Mouse (Mus musculus): ENCODE measurements around the gene Cdkl1.

The Cdkl1 gene

DNA sequence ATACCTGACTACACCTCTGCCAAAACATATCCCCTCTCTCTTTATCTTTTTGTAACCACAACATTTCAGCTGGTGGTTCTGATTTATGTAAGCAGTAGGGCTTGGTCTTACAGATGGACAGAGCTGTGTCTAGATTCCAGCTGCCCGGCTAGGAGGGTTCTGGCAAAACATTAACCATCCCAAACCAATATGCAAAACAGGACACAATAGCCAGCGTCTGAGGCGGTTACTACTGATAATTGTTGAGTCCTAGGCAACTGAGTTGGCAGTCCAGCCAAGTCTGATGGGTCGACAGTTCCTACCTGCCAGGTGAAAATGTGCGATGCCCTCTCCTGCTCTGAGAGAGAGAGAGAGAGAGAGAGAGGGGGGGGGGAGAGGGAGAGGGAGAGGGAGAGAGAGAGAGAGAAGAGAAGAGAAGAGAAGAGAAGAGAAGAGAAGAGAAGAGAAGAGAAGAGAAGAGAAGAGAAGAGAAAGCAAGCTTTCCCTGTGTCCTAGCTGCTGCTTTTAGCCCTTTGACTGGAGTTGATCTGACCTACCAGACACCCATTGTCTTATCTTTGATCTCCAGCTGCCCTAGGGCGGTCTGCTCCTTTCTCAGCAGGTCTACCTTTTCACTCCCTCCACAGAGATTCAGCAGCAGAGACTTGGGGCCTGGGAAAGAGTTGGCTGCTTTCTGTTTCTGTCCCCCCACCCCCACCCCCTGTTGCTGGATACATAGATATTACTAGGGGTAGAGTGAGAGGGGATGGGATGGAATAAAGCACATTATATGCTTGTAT lies 7.6 kb downstream of the Cdkl1 start:
- DNase-seq (ENCODE audit: low read depth, low spot score), result no peak

DNA sequence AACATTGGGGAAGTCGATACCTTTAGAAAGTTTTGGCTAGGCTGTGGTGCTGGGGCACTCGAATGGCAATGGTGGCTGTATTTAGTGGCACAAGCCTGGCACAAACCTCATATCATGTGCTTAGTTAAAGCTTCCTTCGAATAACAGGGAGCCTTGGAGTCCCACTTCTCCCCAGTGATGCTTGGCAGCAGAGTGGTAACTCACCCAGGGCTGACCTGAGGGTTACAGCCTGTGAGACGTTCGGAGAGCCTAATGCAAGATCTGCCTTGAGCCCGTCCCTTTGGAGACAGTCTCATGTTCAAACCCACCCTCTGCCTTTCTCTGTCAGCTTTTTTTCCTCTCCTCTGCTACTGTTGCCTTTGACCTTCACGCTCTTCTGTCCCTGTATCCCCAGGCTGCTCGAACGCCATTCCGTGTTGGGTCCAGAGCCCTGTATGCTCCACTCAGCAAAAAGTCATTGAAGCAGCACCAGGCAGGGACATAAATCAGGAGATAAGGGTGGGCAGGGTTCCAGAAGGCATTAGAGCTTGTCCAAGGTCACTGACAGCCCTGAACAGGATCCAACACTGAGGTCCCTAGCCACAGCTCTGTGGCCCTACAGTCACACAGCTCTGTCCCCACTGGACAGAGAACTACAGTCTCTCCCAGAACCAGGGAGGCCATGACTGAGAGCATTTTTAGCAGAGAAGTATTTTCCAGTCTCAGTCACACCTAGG lies 9.0 kb downstream of the Cdkl1 start:
- DNase-seq (ENCODE audit: low read depth, low spot score), result no peak

DNA sequence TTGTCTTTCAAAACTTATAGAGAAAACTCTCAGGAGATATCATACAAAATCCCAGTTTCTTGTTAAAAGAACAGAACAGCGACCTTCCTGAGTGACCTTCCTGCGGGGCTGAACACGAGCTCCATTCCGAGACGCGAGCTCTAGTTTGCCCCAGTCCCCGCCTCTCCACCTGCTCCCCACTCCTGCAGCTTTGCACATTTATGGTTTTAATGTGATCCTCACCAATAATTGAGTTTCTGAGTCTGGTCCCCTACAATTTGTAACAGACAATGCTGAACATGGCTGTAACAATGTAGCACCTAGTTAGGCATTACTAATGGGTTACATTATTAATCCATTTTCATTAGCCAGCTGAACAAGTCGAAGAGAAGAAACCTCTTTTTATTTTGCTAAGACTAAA lies 9.6 kb downstream of the Cdkl1 start:
- no peak for DNase-seq (ENCODE audit: low read depth, low spot score)

DNA sequence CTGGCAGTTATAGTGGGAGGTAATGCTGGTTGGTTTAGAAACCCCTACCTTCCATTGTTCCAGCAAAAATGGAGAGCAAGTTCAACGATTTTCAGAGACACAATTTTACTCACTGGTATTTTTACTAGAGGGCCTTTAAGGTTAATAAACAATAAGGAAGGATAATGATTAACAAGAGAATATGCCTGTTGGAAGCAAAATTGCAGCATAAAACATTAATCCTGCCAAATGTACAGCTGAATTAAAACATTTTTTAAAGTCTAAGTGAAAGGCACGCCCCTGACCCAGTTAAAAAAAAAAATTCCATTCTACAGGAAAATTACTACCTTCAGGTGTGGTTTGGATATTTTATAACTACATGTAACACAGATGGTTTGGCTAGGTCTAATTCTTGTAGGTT lies 13.1 kb downstream of the Cdkl1 start:
- no peak for DNase-seq (ENCODE audit: low read depth, low spot score)

DNA sequence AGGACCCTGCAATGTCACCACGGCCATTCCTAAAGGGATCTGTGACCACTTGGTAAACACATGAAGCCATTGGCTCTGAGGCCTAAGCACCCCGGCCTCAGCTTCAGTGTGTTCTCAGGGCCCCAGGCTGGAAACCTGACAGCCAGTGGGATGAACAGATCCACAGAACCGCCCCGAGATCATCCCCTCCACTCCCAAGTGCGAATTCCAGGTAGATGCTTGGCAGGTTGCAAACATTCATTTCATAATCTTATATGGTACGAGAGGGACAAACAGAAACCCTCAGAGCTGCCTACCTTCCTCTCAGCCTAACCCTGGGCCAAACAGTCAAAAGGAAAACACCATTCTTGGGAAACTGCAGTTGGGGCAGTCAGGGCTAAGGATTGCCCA lies 13.7 kb downstream of the Cdkl1 start:
- DNase-seq (ENCODE audit: low read depth, low spot score), result no peak

DNA sequence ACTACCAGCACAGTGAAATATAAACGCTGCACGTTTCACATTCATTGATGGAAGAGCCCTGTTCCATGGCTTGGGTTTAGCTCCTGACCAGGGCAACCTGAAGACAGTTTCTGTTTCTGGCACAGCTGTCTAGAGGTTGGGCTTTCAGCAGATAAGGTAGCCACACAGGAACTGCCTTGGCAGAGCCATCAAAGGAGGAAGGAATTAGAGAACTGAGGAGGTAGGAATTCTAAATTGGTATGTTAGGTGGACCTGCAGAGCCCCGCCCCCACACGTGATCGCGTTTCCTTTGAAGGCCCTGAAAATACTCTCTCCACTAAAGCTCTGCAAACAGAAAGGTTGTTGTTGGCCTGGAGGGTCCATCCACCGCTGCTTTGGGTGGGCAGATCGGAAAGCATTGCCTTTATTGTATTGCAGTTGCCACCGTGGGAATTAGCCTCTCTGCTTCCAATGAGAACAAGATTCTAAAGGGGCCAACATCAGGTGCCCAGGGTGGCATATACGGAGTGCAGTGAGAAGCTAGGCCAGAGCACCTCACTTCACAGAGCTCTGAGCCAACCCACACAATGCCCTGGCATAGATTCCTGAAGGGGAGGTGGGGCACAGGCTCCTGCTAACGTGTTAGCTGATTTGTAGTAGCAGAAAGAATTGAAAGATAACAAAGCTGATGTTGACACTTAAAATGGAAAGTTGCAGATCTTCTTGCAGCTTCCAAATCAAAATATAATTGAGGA lies 14.3 kb downstream of the Cdkl1 start:
- no peak for DNase-seq (ENCODE audit: low read depth, low spot score)

DNA sequence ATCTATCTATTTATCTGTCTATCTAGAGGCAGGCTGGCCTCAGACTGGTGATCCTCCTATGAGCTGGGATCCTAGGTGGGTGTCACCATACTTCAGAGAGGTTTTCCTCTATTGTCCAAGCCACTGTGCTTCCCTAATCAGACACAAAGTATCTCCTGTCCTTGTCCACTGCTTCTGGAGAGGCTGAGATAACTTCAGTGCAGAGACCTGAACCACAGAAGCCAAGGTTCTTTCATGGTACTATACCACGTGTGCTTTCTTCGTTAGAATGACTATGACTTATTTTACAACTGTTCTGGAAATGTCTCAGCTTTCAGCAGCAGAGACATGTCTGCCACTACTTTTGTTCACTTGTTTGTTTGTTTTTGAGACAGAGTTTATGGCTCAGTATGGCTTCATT lies 22.2 kb downstream of the Cdkl1 start:
- DNase-seq (ENCODE audit: low read depth, low spot score), result no peak

DNA sequence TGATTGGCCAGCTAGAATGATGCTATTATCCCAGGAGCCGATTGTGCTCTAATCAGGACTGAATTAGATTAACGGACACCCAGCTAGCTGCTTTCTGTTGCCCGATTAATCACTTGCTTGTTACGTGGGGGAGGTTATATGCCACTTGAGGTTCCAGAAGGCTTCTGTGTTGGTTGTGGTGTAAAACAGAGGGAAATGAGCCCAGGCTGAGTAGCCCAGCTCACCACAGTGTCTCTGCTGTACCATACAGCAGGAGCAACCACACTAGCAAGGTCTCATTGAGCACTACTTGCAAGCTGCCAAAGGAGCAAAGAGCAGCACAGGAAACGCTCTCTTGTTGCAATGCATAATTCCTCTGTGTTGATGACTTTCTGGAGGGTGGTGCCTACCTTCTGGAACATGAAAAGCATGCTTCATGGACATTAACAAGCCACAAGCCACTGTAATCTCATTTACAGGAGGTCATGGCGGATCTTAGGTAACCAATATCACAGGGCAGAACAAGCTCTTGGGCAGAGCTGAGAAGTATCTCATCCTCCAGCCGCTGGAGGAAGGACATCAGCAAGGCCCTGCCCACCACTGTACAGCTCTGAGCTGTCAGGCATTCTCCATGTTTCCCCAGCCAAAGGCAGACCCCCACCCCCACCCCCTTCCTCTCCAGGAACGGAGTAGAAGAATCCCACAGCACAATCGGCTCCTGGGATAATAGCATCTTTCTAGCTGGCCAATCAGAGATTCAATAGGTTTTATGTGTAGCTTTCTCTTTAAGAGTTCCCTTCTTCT lies 23.4 kb downstream of the Cdkl1 start:
- DNase-seq (ENCODE audit: low read depth, low spot score), result no peak

DNA sequence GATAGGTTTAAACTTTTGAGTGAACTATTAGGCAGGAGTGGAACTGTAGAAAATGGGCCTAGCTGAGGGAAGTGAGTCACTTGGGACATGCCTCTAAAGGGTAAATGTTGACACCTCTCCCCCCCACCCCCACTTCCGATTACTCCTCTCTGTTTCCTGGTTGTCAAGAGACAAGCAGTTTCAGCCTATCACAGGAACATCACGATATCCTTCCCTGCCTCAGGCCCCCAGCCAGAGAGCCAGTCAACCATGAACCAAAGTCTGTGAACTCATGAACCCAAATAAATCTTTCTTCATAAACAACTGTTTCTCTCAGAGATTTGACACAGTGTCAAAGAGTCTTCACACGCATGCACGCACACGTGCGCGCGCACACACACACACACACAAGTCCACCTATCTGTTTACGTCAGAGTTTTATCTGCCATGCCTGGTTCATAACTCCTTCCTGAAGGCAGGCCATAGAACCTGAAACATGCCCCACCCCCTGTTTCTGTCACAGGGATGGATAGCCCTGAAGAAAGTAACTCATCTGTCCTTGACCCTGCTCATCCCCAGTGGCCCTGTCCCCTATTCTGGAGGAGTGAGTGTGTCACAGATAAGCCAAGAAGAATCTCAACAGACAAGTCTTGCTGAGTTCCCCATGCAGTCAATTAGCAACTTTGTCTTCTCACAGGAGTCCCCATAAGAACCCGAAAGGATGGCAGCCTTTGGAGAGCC lies 24.7 kb downstream of the Cdkl1 start:
- no peak for DNase-seq (ENCODE audit: low read depth, low spot score)

DNA sequence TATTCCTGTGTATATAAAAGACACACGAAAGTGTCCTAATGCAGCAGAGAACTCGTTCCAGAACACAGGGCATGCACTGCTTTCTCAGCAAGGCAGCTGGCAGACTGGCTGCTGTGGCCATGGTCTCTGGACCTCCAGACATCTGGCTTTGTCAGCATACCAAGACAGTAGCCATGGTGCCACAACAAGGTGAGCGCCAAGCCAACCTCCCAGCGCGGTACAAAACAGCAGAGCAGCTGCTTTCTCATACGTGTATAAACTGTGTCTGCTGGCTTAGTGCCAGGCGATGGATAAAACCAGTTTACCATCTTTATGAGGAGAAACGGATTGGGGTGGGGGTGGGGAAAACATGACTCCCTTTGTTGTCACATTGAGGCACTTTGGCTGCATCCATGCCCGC lies 25.5 kb downstream of the Cdkl1 start:
- DNase-seq (ENCODE audit: low read depth, low spot score), result no peak

DNA sequence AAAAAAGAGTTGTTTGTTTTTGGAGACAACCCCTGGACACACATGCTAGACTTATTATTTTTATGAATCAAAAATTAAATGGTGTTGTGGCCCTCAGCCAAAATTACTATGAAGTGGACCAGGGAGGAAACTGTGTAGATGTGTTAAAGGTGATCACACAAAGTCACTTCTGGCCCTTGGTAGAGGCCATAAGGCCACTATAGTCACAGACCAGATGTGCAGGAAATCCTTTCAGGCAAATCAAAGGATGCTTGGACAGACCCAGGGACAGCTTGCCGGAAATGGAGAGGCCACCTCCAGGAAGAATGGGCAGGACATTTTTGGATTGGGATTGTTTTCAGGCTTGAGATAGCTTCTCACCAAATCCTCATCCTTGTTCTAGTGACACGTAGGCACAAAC lies 29.5 kb downstream of the Cdkl1 start:
- no peak for DNase-seq (ENCODE audit: low read depth, low spot score)

DNA sequence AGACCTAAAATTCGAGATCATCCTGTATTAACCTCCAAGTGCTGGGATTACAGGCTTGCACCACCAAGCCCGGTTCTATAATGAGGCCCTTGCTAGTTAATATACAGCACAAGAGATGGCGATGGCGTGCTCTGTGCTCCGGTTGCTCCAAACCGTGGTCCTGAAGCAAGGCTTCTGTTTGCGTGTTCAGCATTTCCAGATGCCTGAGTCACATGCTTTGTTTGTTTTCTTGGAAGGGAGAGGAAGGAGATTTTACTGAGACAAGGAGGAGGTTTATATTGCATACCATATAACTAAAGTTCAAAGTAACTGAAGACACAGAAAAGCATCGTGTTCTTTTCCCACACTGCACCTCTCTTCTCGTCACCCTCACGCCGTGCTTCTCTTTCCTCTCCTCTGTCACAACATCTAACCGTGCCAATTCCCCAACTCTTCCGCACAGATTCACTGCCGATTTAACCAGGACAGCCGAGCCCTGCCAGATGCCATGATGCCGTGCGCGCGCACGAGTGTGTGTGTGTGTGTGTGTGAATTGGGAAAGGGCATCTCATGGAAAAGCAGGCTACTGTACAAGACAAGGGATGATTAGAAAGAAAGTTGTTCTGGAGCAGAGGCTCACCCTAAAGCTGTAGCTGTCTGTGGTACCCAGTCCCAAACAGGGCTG lies 30.2 kb downstream of the Cdkl1 start:
- DNase-seq (ENCODE audit: low read depth, low spot score), result no peak

DNA sequence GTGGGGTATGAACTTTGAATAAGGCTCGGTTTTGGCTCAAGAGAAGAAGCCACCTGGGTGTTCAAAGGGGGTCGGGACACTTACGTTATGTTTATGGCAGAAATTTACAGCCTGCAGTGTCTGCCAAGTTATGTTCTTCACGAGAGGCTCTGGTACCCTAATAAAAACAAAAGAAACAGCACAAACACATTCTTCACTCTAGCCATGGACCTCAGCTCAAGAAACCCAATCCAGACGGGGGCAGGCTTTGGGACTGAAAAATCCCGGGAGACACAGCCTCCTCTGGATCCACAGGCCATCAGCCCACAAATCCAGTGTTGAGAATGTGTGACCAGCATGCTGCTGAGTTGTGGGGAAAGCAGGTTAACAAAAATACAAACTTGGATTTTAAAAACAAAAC lies 31.1 kb downstream of the Cdkl1 start:
- DNase-seq (ENCODE audit: low read depth, low spot score), result no peak

DNA sequence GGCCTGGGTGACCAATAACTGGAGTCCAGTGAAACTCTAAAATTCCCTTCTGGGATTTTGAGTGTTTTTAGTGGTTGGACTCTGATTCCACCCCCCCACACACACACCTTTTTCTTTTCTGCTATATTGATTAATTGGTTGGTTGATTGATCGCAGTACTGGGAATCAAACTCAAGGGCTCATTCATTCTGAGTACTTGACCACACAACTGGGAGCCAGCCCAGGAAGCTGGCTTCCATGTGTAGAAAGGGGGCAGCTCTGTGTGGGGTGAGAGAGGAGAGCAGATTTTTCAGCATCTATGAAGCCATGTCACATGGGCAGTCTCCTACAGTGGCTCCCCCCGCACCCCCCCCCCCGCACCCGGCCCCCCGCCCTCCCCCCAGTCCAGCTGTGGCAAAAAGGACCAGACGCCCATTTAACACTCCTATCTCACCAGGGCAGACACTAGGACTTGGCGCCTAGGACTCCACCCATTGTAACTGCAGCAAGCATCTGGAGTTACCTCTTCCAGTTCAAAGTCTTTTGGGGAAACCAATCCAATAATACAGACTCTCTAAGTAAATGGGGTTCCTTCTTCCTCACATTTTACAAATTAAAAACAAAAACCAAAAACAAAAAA lies 31.7 kb downstream of the Cdkl1 start:
- DNase-seq (ENCODE audit: low read depth, low spot score), result no peak

DNA sequence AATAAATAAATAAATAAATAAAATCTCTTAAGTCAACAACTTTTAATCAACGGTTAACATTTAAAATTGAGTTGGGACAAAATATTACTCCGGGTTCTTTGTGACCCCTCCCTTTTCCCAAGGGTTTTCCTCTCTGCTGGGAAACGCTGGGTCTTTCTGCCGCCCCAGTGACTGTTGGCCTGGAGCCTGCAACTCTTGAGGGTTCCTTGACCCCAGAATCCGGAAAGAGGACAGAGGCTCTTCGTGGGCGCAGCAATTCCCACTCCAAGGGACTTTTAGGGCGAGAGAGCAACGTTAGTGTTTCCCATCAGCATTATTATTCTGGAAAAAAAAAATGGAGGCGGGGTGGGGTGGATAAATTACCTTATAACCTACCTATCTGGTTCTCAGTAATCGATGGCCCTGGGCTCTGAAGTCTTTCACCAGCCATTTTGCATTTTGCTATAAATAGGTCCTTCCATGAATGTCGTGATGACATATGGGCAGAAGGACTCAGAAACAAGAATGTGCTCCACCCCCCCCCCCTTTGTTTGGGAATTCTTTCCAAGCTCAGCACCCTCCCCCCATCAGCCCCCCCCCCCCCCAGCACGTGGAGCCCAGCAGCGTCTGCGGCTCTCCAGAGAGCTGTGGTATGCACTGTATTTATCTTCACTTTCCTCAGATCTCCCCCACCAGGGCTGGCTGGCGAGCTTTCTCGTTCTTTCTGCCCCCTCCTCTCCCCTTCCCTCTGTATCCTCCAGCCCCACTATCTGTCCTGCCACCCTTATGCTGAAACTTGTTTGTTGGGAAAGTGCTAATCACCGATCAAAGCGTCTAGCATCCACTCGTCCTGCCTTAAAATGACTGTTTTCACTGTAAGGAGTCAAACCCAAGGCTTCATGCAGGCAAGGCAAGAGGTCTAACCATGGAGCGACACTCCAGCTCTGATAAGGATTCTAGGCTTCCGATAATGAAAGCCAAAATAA lies 32.6 kb downstream of the Cdkl1 start:
- no peak for DNase-seq (ENCODE audit: low read depth, low spot score)

DNA sequence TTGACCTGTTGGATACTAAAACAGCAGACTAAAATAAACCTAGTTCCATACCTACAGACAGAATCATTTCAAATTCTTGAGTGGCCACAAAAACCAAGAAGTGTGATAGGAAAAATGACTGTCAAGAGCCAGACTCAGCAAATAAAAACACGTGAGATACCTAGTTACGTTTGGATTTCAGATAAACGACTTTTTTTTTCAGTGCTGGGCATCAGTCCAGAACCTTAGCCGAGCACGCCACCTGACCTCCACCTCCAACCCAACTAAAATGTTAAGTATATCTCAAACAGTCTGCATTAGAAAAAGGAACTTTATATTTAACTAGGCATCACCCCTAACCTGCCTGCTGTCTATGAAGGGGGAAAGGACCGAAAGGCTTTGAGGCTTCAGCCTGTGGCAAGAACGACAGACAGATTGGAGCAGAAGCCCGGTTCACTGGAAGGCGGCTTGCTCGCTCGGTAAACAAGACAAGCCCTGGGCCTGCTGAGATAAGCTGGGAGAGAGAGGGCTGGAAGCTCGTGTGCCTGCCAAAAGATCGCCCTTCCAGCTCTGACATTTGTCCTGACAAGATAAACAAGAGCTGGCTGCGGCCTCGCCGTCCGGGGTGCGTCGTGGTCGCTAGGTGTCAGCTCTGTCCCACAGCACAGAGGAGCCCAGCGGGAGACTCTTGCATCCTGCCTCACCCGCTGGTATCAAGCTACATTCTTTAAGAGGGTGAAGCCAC lies 33.5 kb downstream of the Cdkl1 start:
- DNase-seq (ENCODE audit: low read depth, low spot score), result peak; percentile 37

DNA sequence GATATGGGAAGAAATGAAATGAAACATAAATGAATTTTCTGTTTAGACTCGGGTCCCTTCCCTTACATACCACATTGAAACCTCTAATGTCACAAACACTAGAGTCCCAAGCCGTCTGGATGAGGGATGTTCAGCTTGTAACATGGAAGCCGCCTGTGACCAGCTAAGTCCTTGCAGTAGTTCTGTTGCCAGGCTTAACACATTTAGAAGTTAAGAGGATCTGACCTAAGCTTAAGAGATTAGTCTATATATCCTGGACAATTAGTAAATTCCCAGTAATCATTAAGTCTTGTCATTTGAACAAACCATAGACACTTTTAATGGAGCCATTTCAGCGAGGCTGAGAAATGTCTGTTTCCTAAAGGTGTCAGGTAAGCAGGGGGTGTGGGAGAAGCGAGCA lies 35.1 kb downstream of the Cdkl1 start:
- DNase-seq (ENCODE audit: low read depth, low spot score), result peak; percentile 52

DNA sequence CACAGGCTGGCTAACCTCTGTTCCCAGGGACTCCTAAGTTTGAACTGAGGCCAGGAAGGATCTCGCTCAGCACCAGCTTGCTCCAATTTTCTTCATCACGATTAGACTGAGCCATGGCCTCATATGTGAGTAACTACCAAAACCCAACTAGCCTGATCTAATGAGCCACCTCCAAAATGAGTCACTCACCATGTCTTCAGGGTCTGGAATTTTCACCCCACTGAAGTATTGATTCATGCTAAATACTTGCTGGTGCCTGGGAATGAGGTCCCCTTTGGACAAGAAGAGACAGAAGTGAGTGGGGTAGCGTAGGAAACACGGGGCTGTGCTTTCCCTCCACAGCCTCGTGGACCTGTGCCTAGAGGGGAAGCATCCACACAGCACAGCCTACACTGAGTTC lies 37.1 kb downstream of the Cdkl1 start:
- no peak for DNase-seq (ENCODE audit: low read depth, low spot score)
